ENCODE assay signal across 13 mouse cellular contexts in genomic region chr15:31344811-31345211, GRCm38 (mm10). TPM values are rescaled to one million over a fixed set of nuclear protein-coding genes. Genes with fewer than 3 reads are reported as not detected.
DNase-seq lines count a peak whose midpoint lies in the region; TF ChIP-seq lines count a peak whose summit lies in the region.
"Had no signal": no experiment of that assay in that cellular context is flagged by ENCODE, and none has a peak within 500 bp of the region (broad histone marks: within the 10 kb centered on the region; RNA-seq: fewer than 3 reads in every experiment).

No protein-coding gene starts in this region.

- H3K27ac ChIP-seq in layer of hippocampus, adult 2 months: peak overlapping the region; percentile 92
- H3K27ac ChIP-seq: embryonic facial prominence, embryonic 15.5 days; hindbrain, embryonic 15.5 days; limb, embryonic 10.5 days had no signal

- H3K4me3 ChIP-seq in layer of hippocampus, adult 2 months: no peak overlapping the region
- H3K4me3 ChIP-seq: embryonic facial prominence, embryonic 15.5 days; hindbrain, embryonic 15.5 days; limb, embryonic 10.5 days; neural tube, embryonic 13.5 days had no signal

- DNase-seq in layer of hippocampus, adult 11-12 months (ENCODE audit: low spot score): peak; percentile 76
- no peak for DNase-seq in layer of hippocampus, adult 9-10 months (ENCODE audit: low spot score)
- peak; percentile 60 for DNase-seq in NIH3T3 (ENCODE audit: low read depth)
- DNase-seq in layer of hippocampus, adult 2 months (ENCODE audit: low spot score in 2 of 2): peak; percentile 71 to 91
- peak; percentile 72 to 74 for DNase-seq in right cerebral cortex, postnatal 10 days (ENCODE audit: low spot score in 2 of 2)
- DNase-seq in adrenal gland, adult 18-20 months (ENCODE audit: low spot score in 2 of 2): no peak
- DNase-seq in thymus, postnatal 25 days: no peak
- DNase-seq in kidney, postnatal 10 days: no peak
- DNase-seq: heart, adult 11 months had no signal

- no peak for TF ChIP-seq CTCF in layer of hippocampus, adult 2 months (conservative IDR thresholded peaks at IDR 0.05)

RNA-seq across cellular contexts. Expression of gene Ankrd33b, which starts 22.7 kb away (rescaled TPM):
- total RNA-seq in layer of hippocampus, adult 2 months (2021): 10 to 100 TPM; 58.7 to 59.4 TPM
- 1 to 10 TPM; 1.3 to 4.4 TPM for total RNA-seq in adrenal gland, adult 18-20 months (2021)

Comparison
In these comparisons a context has a peak if more than half of its experiments do, and no peak if none do; other contexts are left out.
1. DNase-seq: peak in layer of hippocampus, adult 11-12 months (single experiment), NIH3T3 (single experiment), layer of hippocampus, adult 2 months (2 of 2) and right cerebral cortex, postnatal 10 days (2 of 2); none in layer of hippocampus, adult 9-10 months (single experiment), adrenal gland, adult 18-20 months (0 of 2), thymus, postnatal 25 days (single experiment) and kidney, postnatal 10 days (single experiment).
2. RNA of gene Ankrd33b, which starts 22.7 kb away (total RNA-seq): 58.7 to 59.4 TPM in layer of hippocampus, adult 2 months; 1.3 to 4.4 TPM in adrenal gland, adult 18-20 months; every median in the first group is over 10 times any median in the second.